In genomic region chr2:167941745-167942176, GRCm38 (mm10) we compare ENCODE assay signal across 9 mouse cellular contexts. TPM values are rescaled to one million over a fixed set of nuclear protein-coding genes. Genes with fewer than 3 reads are reported as not detected.
A peak's percentile ranks its signal among the peaks of the same experiment; 100 is the strongest.
DNase-seq lines count a peak whose midpoint lies in the region; ATAC-seq and TF ChIP-seq lines count a peak whose summit lies in the region.
"Had no signal": no experiment of that assay in that cellular context is flagged by ENCODE, and none has a peak within 500 bp of the region (broad histone marks: within the 10 kb centered on the region; RNA-seq: fewer than 3 reads in every experiment).

No protein-coding gene starts in this region.

- H3K9ac ChIP-seq in forebrain, embryonic 15.5 days (replicated peaks), result no peak overlapping the region; the same call in 1 of the 2 replicates
- no peak overlapping the region for H3K9ac ChIP-seq in midbrain, embryonic 11.5 days (ENCODE audit: low read length)
- H3K9ac ChIP-seq: liver, embryonic 13.5 days had no signal

- H3K4me3 ChIP-seq in gastrocnemius, adult 2 months, result no peak overlapping the region; the same call in none of the 2 replicates
- no peak overlapping the region for H3K4me3 ChIP-seq in forebrain, embryonic 15.5 days
- H3K4me3 ChIP-seq in midbrain, embryonic 11.5 days (ENCODE audit: low read depth, low read length), result no peak overlapping the region
- H3K4me3 ChIP-seq: liver, embryonic 13.5 days had no signal

- H3K4me2 ChIP-seq in forebrain, embryonic 15.5 days (replicated peaks), result no peak overlapping the region
- no peak overlapping the region for H3K4me2 ChIP-seq in midbrain, embryonic 11.5 days

- H3K4me1 ChIP-seq in forebrain, embryonic 15.5 days, result peaks cover 77% of the 10 kb centered on the region
- peaks cover 32% of the 10 kb centered on the region for H3K4me1 ChIP-seq in midbrain, embryonic 11.5 days (ENCODE audit: control insufficient read depth, insufficient read depth, low read length)

- no peaks in the 10 kb centered on the region for H3K9me3 ChIP-seq in forebrain, embryonic 15.5 days
- no peaks in the 10 kb centered on the region for H3K9me3 ChIP-seq in midbrain, embryonic 11.5 days (ENCODE audit: control insufficient read depth, low read length)
- H3K9me3 ChIP-seq: liver, embryonic 13.5 days had no signal

- intact Hi-C loops in gastrocnemius, adult 2 months (cut with DNase I), result no loop called here

- WGBS in forebrain, embryonic 15.5 days, result 33% methylated on average over 6 of the region's 6 CpGs
- WGBS in midbrain, embryonic 11.5 days, result 52% methylated on average over 6 of the region's 6 CpGs

- H3K27me3 ChIP-seq in forebrain, embryonic 15.5 days, result no peaks in the 10 kb centered on the region
- H3K27me3 ChIP-seq in midbrain, embryonic 11.5 days (ENCODE audit: control insufficient read depth, insufficient read depth, low read length), result no peaks in the 10 kb centered on the region
- H3K27me3 ChIP-seq: liver, embryonic 13.5 days had no signal

- no peaks in the 10 kb centered on the region for H3K36me3 ChIP-seq in forebrain, embryonic 15.5 days
- no peaks in the 10 kb centered on the region for H3K36me3 ChIP-seq in midbrain, embryonic 11.5 days (ENCODE audit: control insufficient read depth, insufficient read depth, low read length)

- DNase-seq in gastrocnemius, adult 2 months, result no peak
- DNase-seq in gastrocnemius, postnatal 25 days, result no peak
- DNase-seq in ES-CJ7 (ENCODE audit: low read depth, low spot score), result peak; percentile 38
- no peak for DNase-seq in midbrain, embryonic 11.5 days (ENCODE audit: low spot score, missing footprints)
- DNase-seq in ovary, adult 18-20 months (ENCODE audit: low spot score), result no peak
- DNase-seq in embryo, embryonic 10 days (ENCODE audit: low spot score), result no peak
- DNase-seq in natural killer cell, adult 2 months (ENCODE audit: low spot score in 2 of 2), result no peak
- DNase-seq: liver, embryonic 13.5 days had no signal

- 0 out of 2 replicates have a peak, but pooled peaks have one; percentile 36 for ATAC-seq in forebrain, embryonic 15.5 days (replicated peaks)
- ATAC-seq in midbrain, embryonic 11.5 days (ENCODE audit: low FRiP score), result no peak

- peak overlapping the region; percentile 82 for H3K27ac ChIP-seq in gastrocnemius, adult 2 months
- H3K27ac ChIP-seq in forebrain, embryonic 15.5 days (replicated peaks), result peak overlapping the region; percentile 82
- H3K27ac ChIP-seq in midbrain, embryonic 11.5 days (ENCODE audit: low read depth, low read length), result peak overlapping the region; percentile 25; the same call in 1 of the 2 replicates

- no peak for TF ChIP-seq CTCF in gastrocnemius, adult 2 months (IDR thresholded peaks at IDR 0.05)

RNA-seq across cellular contexts. Expression of gene Ptpn1, which starts 9.9 kb away (rescaled TPM):
- total RNA-seq in gastrocnemius, adult 2 months (2021), result 10 to 100 TPM; 15.4 to 19.6 TPM
- total RNA-seq in gastrocnemius, postnatal 25 days (2021), result 10 to 100 TPM; 13.5 to 14.3 TPM
- polyA plus RNA-seq in forebrain, embryonic 15.5 days (2015; fragmentation: Nextera tagmentation; extraction: Ambion mirVana), result 95.0 and 105 TPM in 2 replicates
- polyA plus RNA-seq in midbrain, embryonic 11.5 days (2014; fragmentation: Nextera tagmentation; extraction: Ambion mirVana), result 89.8 and 92.6 TPM in 2 replicates

Comparison
In these comparisons a context has a peak if more than half of its experiments do, and no peak if none do; other contexts are left out.
1. H3K27ac ChIP-seq: peak in every context shown above with its lines; median percentile 82 in gastrocnemius, adult 2 months; 82 in forebrain, embryonic 15.5 days; 25 in midbrain, embryonic 11.5 days.